Mouse (Mus musculus) brown adipose tissue, adult 24 weeks (tissue): Measurements from ENCODE around the gene Mast1. TPM values are rescaled to one million over a fixed set of nuclear protein-coding genes. Genes with fewer than 3 reads are reported as not detected.

Source experiments
- H3K27ac ChIP-seq: fragments of 200-500 bp; replicated peaks from 2 replicates; pipeline ENCODE4 v1.5.1; 2012; ENCODE audit warnings: low read depth, mild to moderate bottlenecking, low read length
- H3K4me1 ChIP-seq: fragments of 200-500 bp; 2 replicates; pipeline ENCODE4 v1.6.1; 2012; ENCODE audit warnings: low read length, mixed read lengths; ENCODE audit not compliant: control insufficient read depth, insufficient read depth, insufficient read length
- H3K4me3 ChIP-seq: fragments of 200-500 bp; 2 replicates; pipeline ENCODE4 v1.5.1; 2012; ENCODE audit warnings: low read depth, mild to moderate bottlenecking, low read length, moderate library complexity; ENCODE audit not compliant: insufficient read depth
- polyA plus RNA-seq: library from polyadenylated mRNA; stranded (reverse); fragments of >200 nt; gene quantifications from 2 replicates; pipeline ENCODE4 v1.2.4, GENCODE M21; 2012; ENCODE audit not compliant: missing spikeins, insufficient read depth, insufficient read length

Mast1 gene
- polyA plus RNA-seq, 1 experiment = not detected

DNA sequence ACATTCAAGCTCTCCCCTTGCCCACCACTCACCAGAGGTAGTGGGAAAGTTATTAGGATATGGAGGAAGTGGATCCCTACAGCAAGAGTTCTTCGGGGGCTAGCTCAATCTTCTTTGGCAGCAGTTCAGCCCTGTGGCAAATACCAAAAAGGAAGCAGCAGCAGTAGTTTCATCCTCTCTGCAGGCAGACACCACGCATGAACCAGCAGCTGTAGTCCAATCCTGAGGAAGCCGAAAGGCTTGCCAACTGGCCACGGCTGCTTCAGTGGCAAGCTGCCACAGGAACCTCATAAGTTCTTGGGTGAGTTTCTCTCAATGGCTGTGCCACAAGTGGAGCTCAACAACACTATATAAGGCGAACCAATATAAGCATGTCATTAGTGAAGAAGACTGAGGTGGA is 41.2 kb downstream of the Mast1 start:
- Histone ChIP-seq H3K4me1 (peaks cover 3% of the 10 kb centered on the region; the same call in 1 of the 2 replicates), H3K4me3 (no peak overlapping the region), H3K27ac (no peak overlapping the region)

DNA sequence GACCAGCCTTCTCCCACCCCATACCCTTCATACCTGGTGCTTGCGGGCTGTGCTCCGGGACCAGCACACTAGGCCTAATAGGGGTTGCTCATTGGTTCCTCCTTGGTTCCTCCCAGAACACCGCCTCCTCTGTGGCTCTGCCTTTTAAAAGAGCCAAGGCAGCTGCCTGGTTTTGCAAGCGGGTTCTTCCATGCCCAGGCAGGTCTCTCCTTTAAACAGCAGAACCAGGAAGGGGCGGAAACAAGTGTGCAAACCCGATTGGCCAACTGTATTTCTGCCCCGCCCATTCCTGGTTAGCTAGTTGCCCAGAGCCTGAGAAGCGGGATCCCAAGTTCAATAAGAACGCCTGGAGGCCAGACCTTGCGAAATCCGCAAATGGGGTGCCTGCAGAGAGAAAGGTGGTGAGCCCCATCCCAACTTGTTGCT is 43.4 kb downstream of the Mast1 start, which contains the start of gene Gcdh:
Gcdh (minus strand) TSS at position 213 of the 426 bp plus-strand sequence.
- Histone ChIP-seq H3K27ac (no peak within 1 kb of the TSS), H3K4me1 (peaks cover 3% of the 10 kb centered on the region; the same call in 1 of the 2 replicates), H3K4me3 (peak within 1 kb of the TSS; percentile 84)

DNA sequence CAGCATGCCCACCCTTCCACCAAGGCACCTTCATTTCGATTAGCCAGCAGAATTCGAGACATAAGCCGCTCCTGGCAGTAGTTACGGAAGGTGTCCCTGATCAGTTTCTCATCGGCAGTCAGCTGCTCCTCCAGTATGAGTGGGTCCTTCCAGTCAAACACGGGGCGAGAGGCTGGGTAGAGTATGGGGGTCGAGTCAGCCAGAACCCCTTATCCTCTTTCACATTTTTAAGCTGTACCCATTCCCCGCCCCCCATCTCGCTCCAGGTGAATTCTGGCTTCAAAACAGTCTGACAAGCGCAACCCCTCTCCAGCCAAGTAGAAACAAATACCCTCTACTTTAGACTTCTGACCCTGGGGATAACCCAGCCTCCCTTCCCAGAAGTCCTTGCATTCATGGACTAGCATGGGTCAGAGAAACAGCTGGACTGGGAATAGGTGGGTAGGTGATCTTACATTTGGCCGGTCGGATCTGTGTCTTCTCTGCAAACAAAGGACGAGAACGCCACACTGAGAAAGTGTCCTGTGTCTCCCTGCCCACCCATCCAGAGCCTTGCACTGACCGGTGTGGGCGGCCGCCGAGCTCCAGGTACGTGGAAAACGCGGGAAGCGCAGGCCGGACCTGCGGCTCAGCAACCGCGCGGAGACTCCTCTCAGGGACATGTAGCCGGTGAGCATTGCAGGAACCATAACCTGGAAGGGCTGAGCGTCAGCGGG is 44.0 kb downstream of the Mast1 start:
- H3K4me1 ChIP-seq = peaks cover 3% of the 10 kb centered on the region; the same call in 1 of the 2 replicates
- peak overlapping the region; percentile 84 for H3K4me3 ChIP-seq
- no peak overlapping the region for H3K27ac ChIP-seq

DNA sequence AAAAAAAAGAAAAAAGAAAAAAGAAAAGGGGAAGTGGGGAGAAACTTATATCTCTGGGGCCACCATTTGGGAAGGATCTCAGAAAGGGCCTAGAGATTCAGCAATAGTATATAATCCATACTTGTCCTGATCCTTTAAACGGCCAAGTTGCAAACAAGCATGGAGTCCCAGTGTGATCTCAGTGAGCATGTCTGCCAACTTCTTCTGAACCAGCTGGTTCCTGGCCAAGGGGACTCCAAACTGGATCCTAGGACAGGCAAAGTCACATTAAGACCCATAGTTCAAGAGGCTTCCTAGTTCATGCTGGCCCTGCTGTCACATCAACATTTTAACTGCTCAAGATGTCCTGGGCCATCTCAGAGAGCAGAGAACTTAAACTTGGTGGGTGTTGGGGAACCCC is 48.0 kb downstream of the Mast1 start:
- Histone ChIP-seq H3K4me1 (peaks cover 3% of the 10 kb centered on the region; the same call in 1 of the 2 replicates), H3K27ac (no peak overlapping the region)

DNA sequence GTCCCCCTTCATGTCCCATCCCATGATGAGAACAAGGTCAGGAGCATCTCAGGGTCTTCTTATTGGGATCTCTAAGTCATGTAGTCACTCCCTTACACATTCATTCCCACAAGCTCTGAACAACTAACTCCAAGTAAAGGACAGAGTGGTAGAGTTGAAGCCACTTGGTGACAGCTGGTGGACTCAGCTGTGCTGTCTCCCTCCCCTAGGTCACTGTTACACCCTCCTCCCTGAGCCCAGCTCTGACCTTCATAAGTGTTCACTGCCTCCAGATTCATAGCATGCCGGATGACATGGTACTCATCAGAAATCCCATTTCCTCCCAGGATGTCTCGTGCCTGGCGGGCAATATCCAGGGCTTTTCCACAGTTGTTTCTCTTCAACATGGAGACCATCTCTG is 48.9 kb downstream of the Mast1 start:
- Histone ChIP-seq H3K27ac (no peak overlapping the region), H3K4me3 (no peak overlapping the region), H3K4me1 (peaks cover 3% of the 10 kb centered on the region; the same call in 1 of the 2 replicates)

More for the DNA sequence above, 48.0 kb downstream of the Mast1 start:
- no peak overlapping the region for H3K4me3 ChIP-seq

DNA sequence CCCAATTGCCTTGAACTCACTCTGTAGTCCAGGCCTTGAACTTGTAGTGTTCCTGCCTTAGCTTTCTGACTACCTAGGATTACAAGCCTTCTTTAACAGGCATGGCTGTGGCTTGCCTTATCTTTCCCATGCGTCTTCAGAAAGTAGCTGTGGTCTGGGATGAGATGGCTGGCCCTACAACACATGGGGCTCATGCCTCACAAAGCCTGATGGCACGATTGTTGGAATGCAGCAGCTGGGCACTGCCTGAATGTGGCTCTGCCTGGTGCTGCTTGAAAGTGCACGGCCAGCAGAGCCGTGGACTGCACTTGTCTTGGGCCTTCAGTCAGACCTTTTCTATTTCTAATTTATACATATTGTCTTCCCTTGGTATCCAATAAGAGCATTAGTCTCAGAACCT is 52.4 kb downstream of the Mast1 start:
- H3K4me3 ChIP-seq = no peak overlapping the region
- no peaks in the 10 kb centered on the region for H3K4me1 ChIP-seq
- H3K27ac ChIP-seq = no peak overlapping the region

DNA sequence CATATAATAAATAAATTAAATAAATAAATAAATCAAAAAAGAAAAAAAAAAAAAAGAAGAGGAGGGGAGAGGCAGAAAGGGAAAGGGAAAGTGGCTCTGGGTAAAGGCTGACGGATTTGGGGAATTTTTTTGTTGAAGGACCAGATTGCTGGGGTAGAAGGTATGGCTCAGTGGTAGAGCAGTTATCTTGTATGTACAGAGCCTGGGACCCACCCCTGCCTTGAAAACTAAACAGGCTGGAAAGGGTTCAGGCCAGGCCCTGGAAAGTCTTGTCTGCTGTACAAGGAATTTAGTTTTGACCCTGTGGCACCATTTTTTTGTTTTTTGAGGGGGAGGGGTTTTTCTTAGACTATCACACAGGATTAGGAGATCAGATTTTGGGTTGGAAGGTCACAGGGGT is 58.2 kb downstream of the Mast1 start:
- Histone ChIP-seq H3K4me3 (no peak overlapping the region), H3K4me1 (no peaks in the 10 kb centered on the region), H3K27ac (no peak overlapping the region)

DNA sequence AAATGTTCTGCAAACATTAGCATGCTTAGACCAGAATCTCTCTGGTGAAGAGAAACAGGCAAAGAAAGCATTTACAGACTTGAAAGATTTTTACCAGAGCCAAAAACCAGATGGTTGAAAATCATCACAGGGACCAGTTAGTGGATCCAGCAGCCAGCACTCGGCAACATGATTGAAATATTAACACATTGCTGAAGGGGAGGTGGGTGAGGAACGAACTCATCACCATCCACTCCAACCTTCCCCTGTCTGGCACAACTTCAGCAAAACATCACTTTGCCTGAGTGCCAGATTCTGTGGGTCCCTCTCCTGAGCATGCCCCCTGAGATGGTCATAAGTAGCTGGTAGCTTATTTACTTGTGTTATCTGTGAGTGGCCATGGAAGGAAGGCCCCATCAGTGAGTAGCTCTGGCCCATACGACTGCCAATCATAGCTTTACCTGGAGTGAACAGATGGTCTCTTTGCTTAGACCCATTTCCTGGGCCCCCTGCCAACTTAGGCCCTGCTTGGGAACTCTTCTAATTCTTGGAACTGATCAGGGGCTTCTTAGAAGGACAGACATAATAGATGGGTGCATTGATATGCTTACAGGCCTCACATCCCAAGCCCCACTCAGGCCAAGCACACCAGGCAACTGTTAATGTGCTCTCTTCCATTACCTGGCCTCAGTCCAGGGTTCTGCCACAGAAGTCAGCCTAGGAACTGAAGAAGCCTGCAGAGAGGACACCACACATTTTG is 59.7 kb downstream of the Mast1 start:
- Histone ChIP-seq H3K4me3 (no peak overlapping the region), H3K4me1 (peaks cover 3% of the 10 kb centered on the region; the same call in 1 of the 2 replicates), H3K27ac (no peak overlapping the region)

DNA sequence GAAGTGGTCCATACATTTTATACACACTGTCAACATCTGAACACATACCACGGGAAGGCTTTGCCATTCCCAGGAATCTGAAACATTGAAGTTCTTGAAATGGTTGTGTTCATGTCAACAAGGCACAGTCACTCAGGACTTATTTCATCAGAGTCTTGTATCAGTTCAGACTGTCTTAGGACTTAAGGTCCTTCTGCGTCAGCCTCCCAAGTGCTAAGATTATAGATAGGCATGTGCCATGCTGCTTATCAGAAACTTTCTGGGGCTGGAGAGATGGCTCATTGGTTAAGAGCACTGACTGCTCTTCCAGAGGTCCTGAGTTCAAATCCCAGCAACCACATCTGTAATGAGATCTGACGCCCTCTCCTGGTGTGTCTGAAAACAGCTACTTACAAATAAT is 62.8 kb downstream of the Mast1 start:
- Histone ChIP-seq H3K27ac (no peak overlapping the region), H3K4me1 (peaks cover 3% of the 10 kb centered on the region; the same call in 1 of the 2 replicates), H3K4me3 (no peak overlapping the region)

DNA sequence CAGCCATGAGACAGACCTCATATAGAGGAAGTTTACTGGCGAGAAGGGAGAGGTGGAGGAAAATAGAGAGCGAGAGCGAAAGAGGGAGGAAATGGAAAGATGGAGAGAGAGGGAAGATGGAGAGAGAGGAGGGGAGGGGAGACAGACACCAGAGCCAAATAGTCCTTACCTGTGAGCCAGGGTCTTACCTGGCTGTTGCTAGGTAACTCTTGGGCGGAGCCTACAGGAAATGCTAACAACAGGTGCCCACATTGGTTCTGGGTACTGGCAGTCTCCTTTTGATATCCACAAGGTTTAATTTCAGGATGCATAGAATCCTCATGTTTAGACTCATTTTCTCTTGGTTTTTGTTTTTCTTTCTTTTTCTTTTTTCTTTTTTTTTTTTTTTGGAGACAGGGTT is 64.1 kb downstream of the Mast1 start:
- peak overlapping the region; percentile 52; the same call in 1 of the 2 replicates for H3K4me3 ChIP-seq
- H3K27ac ChIP-seq = no peak overlapping the region
- peaks cover 3% of the 10 kb centered on the region; the same call in 1 of the 2 replicates for H3K4me1 ChIP-seq

DNA sequence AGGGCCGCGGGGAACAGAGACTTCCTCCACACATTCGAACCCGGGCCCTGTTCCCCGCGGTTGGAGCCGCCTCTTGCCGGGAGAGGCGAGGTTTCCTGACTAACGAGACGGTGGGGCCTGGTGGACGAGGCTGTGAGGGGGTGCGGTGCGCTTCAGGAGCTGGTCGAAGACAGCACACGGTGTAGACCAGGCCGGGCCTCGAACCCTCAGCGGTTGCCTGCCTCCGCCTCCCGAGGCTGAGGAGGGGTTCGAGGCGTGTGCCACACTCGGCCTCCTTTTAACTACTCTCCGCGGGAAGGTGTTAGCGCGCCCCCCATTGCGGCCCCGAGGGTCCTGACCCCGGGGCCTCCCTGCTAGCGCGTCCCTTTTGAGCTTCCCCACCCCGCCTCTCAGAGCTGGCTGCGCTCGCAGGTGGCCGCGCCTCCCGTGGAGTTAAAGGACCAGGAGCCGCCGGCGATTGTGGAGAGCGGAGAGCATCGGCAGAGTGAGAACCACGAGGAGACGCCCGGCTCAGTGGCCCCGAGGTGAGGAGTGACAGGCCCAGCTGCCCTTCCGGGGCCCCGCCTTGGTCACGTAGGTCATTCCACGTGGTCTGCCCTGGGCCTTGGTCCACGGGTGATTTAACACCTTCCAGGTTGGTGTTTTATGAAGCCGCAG is 64.7 kb downstream of the Mast1 start:
- no peak overlapping the region for H3K27ac ChIP-seq
- peak overlapping the region; percentile 52 for H3K4me3 ChIP-seq
- H3K4me1 ChIP-seq = peaks cover 3% of the 10 kb centered on the region; the same call in 1 of the 2 replicates

DNA sequence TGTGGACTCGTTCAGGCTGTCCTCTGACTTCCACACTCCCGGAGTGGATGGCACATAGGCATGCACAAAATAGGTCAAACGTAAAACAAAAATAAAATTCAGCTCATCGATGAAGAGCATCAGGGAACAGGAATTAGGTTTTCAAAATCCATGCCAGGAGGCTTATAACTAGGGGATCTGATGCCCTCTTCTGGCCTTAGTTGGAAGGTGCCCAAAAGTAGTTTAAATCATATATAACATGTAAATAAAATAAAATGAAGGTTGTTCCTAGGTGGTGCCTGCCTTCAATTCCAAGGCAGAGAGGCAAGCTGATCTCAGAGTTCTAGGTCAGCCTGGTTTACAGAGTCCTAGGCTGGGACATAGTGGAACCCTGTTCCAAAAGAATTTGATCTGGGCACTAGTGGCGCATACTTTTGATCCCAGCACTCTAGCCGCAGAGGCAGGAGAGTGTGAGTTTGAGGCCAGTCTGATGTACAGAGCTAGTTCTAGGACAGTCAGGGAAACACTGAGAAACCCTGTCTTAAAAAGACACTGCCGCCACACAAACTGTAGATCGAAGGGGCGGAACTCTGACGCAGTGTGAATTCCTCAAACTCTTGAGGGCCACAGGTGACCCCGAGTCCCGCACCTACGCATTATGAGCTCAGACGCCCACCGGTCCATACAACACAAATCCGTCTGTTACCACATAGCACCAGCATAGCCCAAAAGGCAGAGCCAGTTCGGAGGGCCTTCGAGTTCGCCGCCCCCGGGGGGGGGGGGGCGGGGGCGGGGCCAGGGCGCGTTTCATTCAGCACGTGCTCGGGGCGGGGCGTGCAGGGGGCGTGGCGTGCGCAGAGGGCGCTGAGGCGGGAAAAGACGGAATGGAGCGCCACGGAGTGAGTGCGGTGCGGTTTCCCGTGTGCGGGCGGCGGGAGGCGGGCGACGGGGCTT is 65.5 kb downstream of the Mast1 start, which contains the start of gene Syce2:
Syce2 (plus strand) TSS at position 736 of the 933 bp plus-strand sequence.
- 0 out of 2 replicates have a peak within 1 kb of the TSS, but pooled peaks have one; percentile 43 for H3K27ac ChIP-seq
- peaks cover 3% of the 10 kb centered on the region; the same call in 1 of the 2 replicates for H3K4me1 ChIP-seq
- H3K4me3 ChIP-seq = peak within 1 kb of the TSS; percentile 67
